Mouse (Mus musculus) liver, postnatal 0 days (tissue): ENCODE data around the gene H1fx.

Experiments
- CTCF ChIP-seq: sonication (generic); IDR thresholded peaks from 2 replicates; pipeline ENCODE4 v1.5.1; 2016; ENCODE audit warnings: antibody characterized with exemption, low read depth
- EP300 ChIP-seq: IDR thresholded peaks from 2 replicates; pipeline ENCODE4 v1.6.1; 2016; ENCODE audit warnings: antibody characterized with exemption, low read depth, mild to moderate bottlenecking

DNA sequence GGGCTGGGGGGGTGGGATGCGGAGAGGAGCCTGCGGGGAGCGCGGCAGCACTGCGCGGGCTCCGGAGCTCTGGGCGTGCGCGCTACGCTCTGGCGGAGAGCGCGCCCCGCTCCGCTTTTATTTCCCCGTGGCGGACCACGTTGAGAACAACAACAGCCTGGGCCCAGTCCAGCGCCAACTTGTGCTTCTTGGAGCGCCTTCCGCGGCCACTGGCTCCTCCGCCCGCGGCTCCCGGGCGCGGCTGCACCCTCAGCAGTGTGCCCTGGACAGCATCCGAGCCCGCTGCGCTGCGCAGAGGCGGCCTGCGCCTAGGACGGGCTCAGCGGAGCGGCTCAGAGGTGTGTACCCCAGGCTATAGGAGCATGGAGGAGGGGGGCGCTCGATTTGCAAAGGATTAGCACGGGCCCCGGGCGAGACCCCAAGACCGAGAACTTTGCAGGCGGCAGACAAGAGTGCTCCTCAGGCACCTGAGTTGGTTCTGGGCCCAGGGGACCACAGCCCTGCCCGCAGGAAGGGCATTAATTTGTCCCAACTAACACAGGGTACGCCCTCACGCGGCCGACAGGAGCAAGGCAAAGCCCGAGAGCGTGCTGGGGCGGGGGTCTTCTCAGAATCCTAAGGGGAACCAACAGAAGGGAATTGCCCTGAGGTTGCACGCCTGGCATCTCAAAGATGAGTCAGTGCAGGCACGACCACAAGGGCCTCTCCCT, at the start of gene H1fx:
- TF ChIP-seq CTCF = peak; percentile 18; the same call in 1 of the 2 replicates
- no peak for TF ChIP-seq EP300
